Mouse (Mus musculus): ENCODE results near the gene Tmem182.
A peak's percentile ranks its signal among the peaks of the same experiment; 100 is the strongest.

Tmem182 gene

DNA sequence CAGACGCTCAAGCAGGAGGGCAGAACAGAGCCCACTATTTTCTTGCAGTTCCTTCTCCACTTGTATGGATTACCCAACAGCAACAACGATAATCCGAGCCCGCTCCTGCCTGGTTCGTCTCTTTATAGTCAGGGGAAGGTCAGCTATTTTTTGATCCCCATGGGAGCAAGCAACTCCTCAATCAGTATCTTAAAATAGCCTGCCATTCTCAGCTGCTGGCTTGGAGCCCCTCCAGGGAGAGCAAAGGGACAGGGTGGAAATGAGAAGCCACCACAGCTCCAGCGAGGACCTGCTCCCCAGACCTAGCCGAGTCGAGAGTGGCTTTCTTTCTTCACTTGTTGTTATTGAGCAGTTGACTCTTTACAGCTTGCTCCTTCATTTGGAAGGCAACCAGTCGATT lies at the start of gene Tmem182:
TSS of gene Tmem182 (plus strand) at position 251 of the 400 bp plus-strand sequence.
- DNase-seq (ENCODE audit: low spot score in 2 of 2), result peak in 1 of 2 experiments; percentile 52

GRCm38 (mm10) chr1:40759751-40760445 lies 45.5 kb upstream of the Tmem182 start:
- DNase-seq (ENCODE audit: low spot score in 2 of 2), result no peak

- no peak for DNase-seq (ENCODE audit: low spot score in 2 of 2)
These were observed 41.4 kb upstream of the Tmem182 start for GRCm38 (mm10) chr1:40764042-40764441.

DNA sequence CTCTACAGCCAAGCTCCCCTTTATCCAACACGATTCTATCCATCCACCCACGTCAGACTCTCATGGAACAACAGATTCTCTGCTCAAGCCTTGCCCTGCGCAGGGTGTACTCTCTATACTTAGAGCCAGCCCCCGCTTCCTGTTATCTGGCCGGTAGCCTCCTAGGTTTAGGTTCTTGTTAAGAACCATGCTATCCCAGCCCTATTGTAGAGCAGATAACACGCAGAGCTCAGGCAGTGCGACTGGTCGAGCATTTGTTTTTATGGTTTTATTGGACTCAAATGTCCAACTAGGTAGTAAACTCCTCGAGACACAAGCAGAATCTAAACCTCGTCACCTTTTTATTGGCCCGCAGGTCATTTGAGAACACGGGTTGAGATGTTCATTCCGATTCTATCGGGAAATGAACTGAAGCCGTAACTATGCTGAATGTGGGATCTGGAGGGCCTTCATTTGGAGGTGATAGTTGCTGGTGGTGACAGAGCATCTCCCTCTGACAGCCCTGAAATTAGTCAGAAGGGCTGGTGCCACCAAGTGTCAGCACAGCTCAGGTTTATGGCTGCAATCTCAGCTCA lies 40.6 kb upstream of the Tmem182 start:
- no peak for DNase-seq (ENCODE audit: low spot score in 2 of 2)

DNA sequence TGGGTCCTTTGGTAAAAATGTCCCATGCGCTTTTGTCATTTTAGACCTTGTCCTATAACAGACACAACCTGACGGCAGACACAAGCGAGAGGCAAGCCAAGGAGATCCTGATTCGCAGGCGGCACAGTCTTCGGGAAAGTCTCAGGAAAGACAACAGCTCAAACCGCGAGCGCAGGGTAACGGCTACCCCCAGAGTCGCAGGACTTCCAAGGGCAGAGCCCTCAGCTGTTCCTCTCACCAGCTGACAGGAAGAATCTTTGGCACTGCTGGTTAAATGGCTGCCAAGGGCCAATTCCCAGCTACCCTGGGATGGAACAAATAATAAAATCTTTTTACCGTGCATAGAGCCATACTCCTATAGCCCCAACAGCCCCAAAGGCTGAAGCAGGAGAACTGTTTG lies 39.9 kb upstream of the Tmem182 start:
- DNase-seq (ENCODE audit: low spot score in 2 of 2), result no peak

- DNase-seq (ENCODE audit: low spot score in 2 of 2), result no peak
These were observed 37.8 kb upstream of the Tmem182 start for GRCm38 (mm10) chr1:40767588-40767987.

- DNase-seq (ENCODE audit: low spot score in 2 of 2), result peak in 1 of 2 experiments; percentile 32
These were observed 36.8 kb upstream of the Tmem182 start for GRCm38 (mm10) chr1:40768606-40769005.

GRCm38 (mm10) chr1:40769331-40769894 lies 36.0 kb upstream of the Tmem182 start:
- no peak for DNase-seq (ENCODE audit: low spot score in 2 of 2)

- no peak for DNase-seq (ENCODE audit: low spot score in 2 of 2)
These were observed 34.0 kb upstream of the Tmem182 start for GRCm38 (mm10) chr1:40771196-40771970.

DNA sequence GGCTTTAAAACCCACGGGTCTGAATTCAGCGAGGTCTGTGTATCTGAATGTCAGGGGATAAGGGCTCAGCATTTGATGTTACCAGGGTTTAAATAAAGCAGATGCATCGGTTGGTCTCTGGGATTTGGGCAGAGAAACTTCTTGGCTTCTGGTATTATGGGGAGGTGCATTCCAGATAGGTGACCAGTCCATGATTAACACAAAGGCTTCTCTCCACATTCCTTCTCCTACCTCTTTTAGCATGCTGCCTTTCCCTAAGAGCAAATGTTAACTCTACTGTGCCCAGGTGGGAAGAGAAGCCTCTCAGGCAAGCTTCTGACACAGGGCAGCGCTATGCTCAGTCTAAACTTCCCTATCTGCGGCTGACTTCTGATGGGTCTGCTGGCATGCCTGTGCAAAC lies 32.2 kb upstream of the Tmem182 start:
- no peak for DNase-seq (ENCODE audit: low spot score in 2 of 2)

GRCm38 (mm10) chr1:40774040-40774439 lies 31.4 kb upstream of the Tmem182 start:
- DNase-seq (ENCODE audit: low spot score in 2 of 2), result no peak

DNA sequence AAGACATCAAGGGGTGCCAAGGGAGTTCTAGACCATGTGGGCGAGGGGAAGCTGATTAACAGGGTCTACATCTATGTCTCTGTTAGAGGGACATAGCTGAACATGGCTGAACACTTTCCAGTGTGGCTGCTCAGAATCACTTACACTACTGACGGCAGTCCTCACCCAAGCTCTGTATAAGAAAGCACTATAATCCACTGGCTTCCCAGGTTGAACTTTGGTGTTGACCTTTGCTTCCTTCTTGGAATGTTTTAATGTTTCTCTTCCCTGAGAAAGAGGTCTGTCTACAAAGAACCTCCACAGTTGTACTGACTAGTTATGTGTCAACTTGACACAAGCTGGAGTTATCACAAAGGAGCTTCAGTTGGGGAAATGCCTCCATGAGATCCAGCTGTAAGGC lies 29.3 kb upstream of the Tmem182 start:
- no peak for DNase-seq (ENCODE audit: low spot score in 2 of 2)

DNA sequence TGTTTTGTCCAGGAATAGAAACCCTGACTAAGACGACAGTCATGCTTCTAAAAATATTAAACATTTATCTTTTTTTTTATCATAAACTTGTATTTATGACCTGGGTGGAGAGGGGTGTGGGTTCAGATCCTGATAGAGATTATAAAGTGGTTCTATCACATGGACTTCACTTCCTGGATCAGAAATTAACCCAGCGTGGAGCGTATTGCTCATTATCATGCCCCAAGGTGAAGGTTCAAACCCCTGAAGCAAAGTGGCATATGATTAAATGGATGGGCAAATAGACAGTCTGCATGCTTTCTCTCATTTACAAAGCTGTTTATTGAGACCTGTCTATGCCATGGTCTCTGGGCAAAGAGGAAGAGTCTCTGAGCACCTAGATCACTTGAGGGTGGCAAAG lies 28.6 kb upstream of the Tmem182 start:
- DNase-seq (ENCODE audit: low spot score in 2 of 2), result no peak

DNA sequence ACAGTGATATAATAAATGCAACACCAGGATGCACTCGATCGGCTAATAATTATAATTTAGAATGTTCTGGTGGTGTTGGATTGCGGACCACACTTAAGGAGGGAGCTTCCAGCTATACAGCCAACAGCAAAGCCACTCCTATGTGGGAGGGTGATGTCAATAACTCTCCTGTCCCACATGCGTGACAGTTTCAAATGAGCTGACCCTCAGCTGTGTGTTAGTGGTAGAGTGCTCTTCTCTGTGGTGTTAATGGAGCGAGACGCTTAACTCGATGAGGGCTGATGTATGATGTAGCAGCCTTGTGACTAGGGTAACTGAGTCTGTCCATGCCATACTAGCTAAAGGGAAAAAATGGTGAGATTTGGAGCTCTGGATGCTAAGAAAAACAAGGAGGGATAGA lies 22.0 kb upstream of the Tmem182 start:
- DNase-seq (ENCODE audit: low spot score in 2 of 2), result no peak

- DNase-seq (ENCODE audit: low spot score in 2 of 2), result no peak
These were observed 21.1 kb upstream of the Tmem182 start for GRCm38 (mm10) chr1:40784306-40784705.

DNA sequence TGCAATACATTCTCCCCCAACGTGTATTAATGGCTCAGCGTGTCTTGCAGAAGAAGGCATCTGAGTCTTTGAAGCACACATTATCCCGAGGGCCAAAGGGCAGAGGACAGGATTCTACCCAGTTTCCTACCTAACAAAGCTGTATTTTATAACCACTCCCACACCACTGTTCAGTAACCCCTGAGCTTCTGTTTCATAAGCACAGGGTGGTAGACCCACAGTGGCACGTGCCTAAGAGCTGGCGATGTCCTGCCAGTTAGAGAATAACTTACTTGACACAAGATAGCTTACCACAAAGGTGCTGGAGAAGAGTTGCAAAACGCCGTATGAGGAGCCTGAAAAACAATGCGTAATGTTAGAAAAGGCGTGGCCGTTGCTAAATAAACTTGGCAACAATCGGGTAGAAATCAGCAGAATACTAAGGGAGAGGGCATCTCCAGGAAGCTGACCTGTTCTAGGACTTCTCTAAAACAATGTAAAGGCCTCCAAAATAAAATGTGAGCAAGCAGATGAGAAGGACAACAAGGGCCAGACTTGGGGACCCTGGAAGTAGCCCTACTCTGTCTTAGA lies 19.4 kb upstream of the Tmem182 start:
- DNase-seq (ENCODE audit: low spot score in 2 of 2), result peak in 1 of 2 experiments; percentile 13

DNA sequence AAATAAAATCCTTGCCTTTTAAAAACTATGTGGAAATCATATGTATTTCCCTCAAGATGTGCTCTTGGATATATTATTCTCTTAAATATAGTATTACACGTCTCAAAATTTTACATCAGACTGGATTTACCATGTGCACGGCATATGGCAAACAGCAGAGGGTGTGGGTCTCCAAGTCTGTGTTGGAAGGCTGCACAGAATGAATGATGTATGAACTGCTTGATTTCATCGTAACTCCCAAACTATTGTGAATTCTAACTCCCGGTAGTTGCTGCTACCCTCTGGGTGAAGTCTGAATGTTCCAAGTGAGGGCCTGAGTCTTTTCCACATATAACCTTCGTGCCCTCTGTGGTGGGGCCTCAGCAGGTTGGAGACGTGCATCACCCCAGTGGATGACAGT lies 16.4 kb upstream of the Tmem182 start:
- no peak for DNase-seq (ENCODE audit: low spot score in 2 of 2)

DNA sequence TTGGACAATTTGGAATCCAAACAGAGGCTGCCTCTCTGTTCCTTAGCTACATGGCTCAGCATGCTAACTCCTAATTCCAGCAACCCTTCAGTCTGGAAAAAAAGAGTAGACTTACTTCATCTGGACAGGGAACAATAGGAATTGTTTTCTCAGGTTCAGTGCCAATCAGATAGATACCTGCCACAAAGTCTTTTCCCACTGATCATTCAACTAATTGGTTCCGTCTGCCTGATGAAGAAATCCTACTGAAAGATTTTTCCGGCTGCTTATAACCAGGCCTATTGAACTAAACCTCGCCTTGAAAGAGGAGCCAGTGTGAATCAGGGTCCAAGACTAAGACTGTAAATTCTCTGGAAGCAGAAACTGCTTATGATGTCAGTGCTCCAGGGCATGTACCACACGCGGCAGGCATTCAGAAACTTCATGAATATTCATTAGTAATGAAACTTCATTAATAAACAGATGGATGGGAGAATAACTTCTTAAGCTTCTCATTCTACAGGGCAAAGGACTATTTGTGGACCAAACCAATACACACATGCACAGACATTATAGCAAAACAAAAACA lies 15.7 kb upstream of the Tmem182 start:
- no peak for DNase-seq (ENCODE audit: low spot score in 2 of 2)

- DNase-seq (ENCODE audit: low spot score in 2 of 2), result peak; percentile 92
These were observed 14.9 kb upstream of the Tmem182 start, which contains the start of gene Mfsd9 for GRCm38 (mm10) chr1:40790324-40791141. Mfsd9 (minus strand) TSS chr1:40790687.

- DNase-seq (ENCODE audit: low spot score in 2 of 2), result no peak
These were observed 9.9 kb upstream of the Tmem182 start for GRCm38 (mm10) chr1:40795508-40795907.

DNA sequence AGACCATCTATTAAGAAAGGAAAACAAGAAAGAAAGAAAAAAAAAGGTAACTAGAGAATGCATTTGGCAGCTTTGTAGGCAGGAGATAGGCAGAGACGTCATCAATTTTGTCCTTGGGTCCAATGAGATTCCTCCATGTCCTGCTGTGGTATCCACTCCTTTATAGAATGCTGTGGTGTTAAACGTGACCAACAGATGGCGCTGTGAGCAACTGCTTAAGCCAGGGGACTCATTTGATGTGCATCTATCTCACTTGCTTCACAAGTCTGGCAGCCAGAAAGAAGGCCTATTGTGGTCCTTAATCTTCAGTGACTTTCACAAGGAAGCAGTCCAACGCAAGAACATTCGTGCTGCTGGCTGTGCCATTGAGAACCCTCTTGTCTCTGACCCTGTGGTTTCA lies 8.1 kb upstream of the Tmem182 start:
- peak; percentile 15 to 36 for DNase-seq (ENCODE audit: low spot score in 2 of 2)

Data from urinary bladder, postnatal 36 days (tissue).